Mouse (Mus musculus) brain, embryonic 14.5 days (tissue): Measurements from ENCODE around the gene Pth. TPM values are rescaled to one million over a fixed set of nuclear protein-coding genes. Genes with fewer than 3 reads are reported as not detected.

Experiments
- DNase-seq: peaks from one replicate; pipeline ENCODE4 v3.0.0-alpha.2; 2011; ENCODE audit warnings: low read depth
- CTCF ChIP-seq: fragments of 200-500 bp; IDR thresholded peaks from 2 replicates; pipeline ENCODE4 v1.5.1; 2012; ENCODE audit warnings: inconsistent platforms, mild to moderate bottlenecking, moderate library complexity, borderline replicate concordance; ENCODE audit not compliant: insufficient read depth, insufficient read length; ENCODE audit errors: extremely low read depth
- POLR2A ChIP-seq: fragments of 200-500 bp; IDR thresholded peaks from 2 replicates; pipeline ENCODE4 v1.6.1; 2012; ENCODE audit warnings: mild to moderate bottlenecking, inconsistent platforms, borderline replicate concordance; ENCODE audit not compliant: poor library complexity, insufficient read depth, insufficient read length, severe bottlenecking; ENCODE audit errors: extremely low read depth
- polyA plus RNA-seq: library from polyadenylated mRNA; depleted of rRNA; stranded (reverse); fragments of >200 nt; gene quantifications from 2 replicates; pipeline ENCODE4 v1.2.3, GENCODE M21; 2012; rRNA removed

Gene Pth
- not detected in 2 replicates for polyA plus RNA-seq

DNA sequence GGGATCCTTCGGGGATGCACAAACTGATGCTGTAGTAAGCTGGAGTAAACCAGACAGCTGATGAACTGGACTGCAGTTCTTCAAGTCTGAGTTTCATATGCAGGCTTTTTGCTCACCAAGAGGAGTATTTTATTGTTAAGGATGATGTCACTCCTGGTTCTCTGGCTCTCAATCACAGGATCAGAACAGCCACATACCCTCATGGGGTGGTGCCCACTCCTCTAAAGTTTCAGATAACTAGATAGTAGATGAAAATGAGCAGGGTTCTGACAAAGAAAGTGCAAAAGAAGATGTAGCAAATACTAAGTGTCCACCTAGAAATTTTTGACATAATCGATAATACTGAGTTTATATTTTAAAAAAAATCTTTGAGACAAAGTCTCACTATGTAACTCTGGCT, at the start of gene Pth:
Gene Pth (minus strand): TSS at position 101 of the 400 bp plus-strand sequence.
- DNase-seq: no peak
- TF ChIP-seq POLR2A (no peak), CTCF (no peak)

DNA sequence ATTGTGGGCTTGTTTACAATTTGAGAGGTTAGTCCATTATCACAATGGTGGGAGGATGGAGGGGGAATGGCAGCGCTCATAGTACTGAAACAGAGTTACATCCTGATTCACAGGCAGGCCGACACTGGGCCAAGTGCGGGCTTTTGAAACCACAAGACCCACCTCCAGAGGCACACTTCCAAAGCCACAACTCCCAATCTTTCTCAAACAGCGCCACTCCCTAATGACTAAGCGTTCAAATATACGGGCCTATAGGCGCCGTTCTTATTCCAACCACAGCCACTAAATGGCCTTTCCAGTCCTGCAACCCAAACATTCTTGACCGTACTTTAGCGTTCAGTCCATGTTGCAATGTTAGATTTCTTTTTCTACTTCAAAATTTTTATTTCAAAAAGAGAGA, 47.9 kb upstream of the Pth start:
- DNase-seq: no peak
- TF ChIP-seq POLR2A (no peak), CTCF (no peak)

- DNase-seq: peak; percentile 73
- TF ChIP-seq POLR2A: no peak
- peak; percentile 69; the same call in 1 of the 2 replicates for TF ChIP-seq CTCF
These were observed 45.9 kb upstream of the Pth start for GRCm38 (mm10) chr7:113434286-113434685.

GRCm38 (mm10) chr7:113433451-113433850, 45.1 kb upstream of the Pth start:
- no peak for DNase-seq
- TF ChIP-seq POLR2A (no peak), CTCF (no peak)

DNA sequence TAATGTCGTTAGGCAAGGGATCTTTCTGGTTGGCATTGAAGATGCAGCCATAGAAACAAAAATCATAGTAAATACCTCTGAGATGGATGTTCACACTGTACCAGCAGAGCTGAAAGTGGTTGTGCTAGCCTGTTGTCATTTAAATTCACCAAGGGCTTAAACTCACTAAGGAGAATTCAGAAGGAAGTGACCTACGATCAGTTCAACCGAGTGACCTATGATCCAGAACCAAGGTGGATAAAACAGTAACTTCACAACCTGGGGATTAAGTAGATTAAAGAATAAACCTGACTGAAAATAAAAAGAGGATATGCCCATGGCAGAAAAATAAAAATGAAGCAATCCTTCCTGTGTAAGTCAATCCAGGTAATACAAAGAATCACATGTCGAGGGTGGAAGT, 44.5 kb upstream of the Pth start:
- TF ChIP-seq POLR2A: no peak
- no peak for DNase-seq

DNA sequence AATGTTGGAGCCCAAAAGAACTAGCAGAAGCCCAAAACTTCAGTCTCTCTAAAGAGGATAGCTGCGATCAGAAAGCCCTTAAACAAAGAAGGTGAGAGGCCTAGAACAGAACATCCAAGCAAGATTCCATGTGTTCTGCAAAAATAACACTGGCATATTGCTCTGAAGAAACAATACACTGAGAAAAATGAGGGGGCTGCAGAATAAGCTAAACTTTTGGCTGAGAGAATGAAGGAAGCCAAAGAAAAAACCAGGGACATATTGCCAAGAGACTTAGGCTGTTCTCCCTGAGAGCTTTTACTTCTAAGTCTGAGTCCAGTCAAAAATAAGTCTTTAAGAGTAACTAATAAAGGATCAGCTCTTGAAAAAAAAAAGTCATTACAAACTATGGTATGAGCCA, 32.4 kb upstream of the Pth start:
- DNase-seq: no peak
- TF ChIP-seq POLR2A (no peak), CTCF (no peak)

GRCm38 (mm10) chr7:113419070-113419782, 30.9 kb upstream of the Pth start:
- peak; percentile 1 for DNase-seq
- no peak for TF ChIP-seq CTCF

- DNase-seq: no peak
- TF ChIP-seq POLR2A (no peak), CTCF (no peak)
These were observed 28.2 kb upstream of the Pth start for GRCm38 (mm10) chr7:113416536-113416935.

DNA sequence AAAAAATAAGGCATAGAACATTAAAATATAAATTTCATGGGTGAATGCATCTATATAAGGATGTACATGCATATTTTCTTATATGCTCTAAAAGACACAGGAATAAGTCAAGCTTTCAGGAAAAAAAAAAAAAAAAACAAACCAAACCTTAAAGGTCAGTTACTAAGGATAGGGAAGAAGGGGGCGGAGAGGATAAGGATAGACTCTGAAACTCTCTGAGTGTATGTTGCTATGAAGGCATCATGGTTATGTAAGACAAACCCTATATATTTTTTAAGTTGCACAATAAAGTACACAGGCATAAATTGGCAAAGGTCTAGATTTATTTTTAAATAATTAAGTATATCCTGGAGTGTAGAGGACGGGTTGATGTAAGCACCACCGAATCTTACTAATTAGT, 26.9 kb upstream of the Pth start:
- no peak for TF ChIP-seq POLR2A
- no peak for TF ChIP-seq CTCF
- DNase-seq: no peak

GRCm38 (mm10) chr7:113408712-113409111, 20.3 kb upstream of the Pth start:
- no peak for TF ChIP-seq CTCF
- TF ChIP-seq POLR2A: no peak
- no peak for DNase-seq

DNA sequence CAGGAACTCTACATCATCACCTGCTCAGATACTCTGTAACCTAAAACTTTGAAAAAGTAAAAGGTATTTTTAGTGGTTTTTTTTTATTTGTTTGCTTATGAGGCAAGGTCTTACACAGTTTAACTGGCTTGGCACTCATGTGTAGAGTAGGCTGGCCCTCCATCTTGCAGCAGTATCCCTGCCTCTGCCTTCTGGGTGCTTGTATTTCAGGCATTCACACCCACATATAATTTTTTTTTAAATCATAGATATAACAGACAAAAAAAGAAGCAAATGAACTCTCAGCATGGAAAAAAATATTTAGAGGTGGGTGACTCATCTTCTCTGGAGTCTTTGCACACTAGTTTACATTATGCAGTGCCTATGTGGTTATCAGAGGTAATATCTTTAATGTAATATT, 9.7 kb upstream of the Pth start:
- DNase-seq: no peak
- TF ChIP-seq CTCF (no peak), POLR2A (no peak)

DNA sequence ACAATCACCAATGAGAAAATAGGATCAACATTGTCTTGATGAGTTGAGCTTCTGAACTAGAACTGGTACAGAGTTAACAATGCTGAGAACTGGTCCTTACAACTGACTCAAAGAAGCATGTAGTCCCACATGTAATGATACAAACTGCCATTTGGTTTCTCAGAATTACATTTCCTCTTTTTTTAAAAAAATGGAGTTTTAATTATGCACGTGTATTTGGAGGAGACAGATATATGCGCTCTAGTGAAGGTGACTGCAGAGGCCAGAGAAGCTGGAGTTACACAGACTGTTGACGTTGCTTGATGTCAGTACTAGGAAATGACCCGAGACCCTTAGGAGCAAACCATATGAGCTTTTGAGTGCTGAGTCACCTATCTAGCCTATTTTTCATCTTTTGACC, 8.3 kb upstream of the Pth start:
- no peak for DNase-seq
- TF ChIP-seq CTCF: no peak
- TF ChIP-seq POLR2A: no peak

DNA sequence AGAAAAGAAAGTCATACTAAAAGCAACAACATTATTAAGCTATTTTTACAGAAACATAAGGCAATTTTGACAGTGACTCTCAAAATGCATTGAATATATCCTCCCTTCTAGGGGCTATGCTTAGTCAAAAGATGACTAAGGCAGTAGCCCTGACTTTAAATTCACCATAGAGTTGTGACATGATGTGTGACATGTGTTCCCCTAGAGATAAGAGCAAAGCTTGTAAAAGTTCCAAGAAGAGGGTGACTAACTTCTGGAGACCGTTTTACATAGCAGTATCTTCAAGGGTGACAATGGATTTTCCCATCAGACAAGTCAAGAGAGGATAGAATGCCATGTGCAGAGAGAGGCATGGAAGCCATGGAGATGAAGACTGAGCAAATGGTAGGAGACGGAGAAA, 3.2 kb upstream of the Pth start:
- no peak for DNase-seq
- TF ChIP-seq CTCF (no peak), POLR2A (no peak)

GRCm38 (mm10) chr7:113377875-113378658, 10.3 kb downstream of the Pth start:
- TF ChIP-seq CTCF (peak; percentile 81; the same call in 1 of the 2 replicates), POLR2A (no peak)
- peak; percentile 91 for DNase-seq
